Mouse (Mus musculus) gastrocnemius, postnatal 4 days (tissue): Measurements from ENCODE around the gene Hsd17b3. TPM values are rescaled to one million over a fixed set of nuclear protein-coding genes. Genes with fewer than 3 reads are reported as not detected.

Experiments used
- DNase-seq, 2 experiments: peaks; one replicate each; pipeline ENCODE4 v3.0.0; 2021 to 2022; ENCODE audit warnings: low spot score in 2 of 2, mixed read lengths in 2 of 2
- total RNA-seq, 2 experiments: library from RNA; stranded (reverse); gene quantifications; 2 replicates each; pipeline ENCODE4 v1.2.3; 2021

The Hsd17b3 gene
- total RNA-seq, 2 experiments from 2014 or later: not detected

- DNase-seq: no peak
Observed at GRCm38 (mm10) chr13:64024803-64025202, 64.2 kb downstream of the Hsd17b3 start.

- DNase-seq: no peak
Observed at GRCm38 (mm10) chr13:64022786-64023468, 66.1 kb downstream of the Hsd17b3 start.

- DNase-seq: peak; percentile 34 to 69
Observed at GRCm38 (mm10) chr13:64020902-64021311, 68.1 kb downstream of the Hsd17b3 start.

- peak in 1 of 2 experiments; percentile 38 for DNase-seq
Observed at GRCm38 (mm10) chr13:64018586-64019141, 70.4 kb downstream of the Hsd17b3 start.

GRCm38 (mm10) chr13:64016048-64016447 lies 73.0 kb downstream of the Hsd17b3 start:
- DNase-seq: no peak

- no peak for DNase-seq
Observed at GRCm38 (mm10) chr13:64011157-64011556, 77.9 kb downstream of the Hsd17b3 start.

Other genes starting within 250 kb of the Hsd17b3 start
- 1 to 10 TPM; 3.1 to 3.3 TPM for gene Slc35d2, start 40.1 kb upstream of the Hsd17b3 start, total RNA-seq
- gene Zfp367, start 64.0 kb upstream of the Hsd17b3 start, total RNA-seq: 10 to 100 TPM; 15.8 to 17.8 TPM
- gene Habp4, start 72.6 kb upstream of the Hsd17b3 start, total RNA-seq: 10 to 100 TPM; 27.3 to 30.9 TPM
- 1 to 10 TPM; 7.5 to 8.7 TPM for gene Cdc14b, start 186.1 kb upstream of the Hsd17b3 start, total RNA-seq
- 10 to 100 TPM; 36.5 to 41.9 TPM for gene Aaed1, start 223.5 kb upstream of the Hsd17b3 start, total RNA-seq